Mouse (Mus musculus) CH12.LX (cell line): ENCODE measurements around the gene Atp12a.

Source experiments
- CHD1 ChIP-seq: IDR thresholded peaks from 2 replicates; pipeline ENCODE4 v1.6.1; 2012; ENCODE audit warnings: low read depth, low read length, improper control_type of control experiment, inconsistent platforms
- CTCF ChIP-seq, 2 experiments: IDR thresholded peaks in 1 of 2; conservative IDR thresholded peaks in 1 of 2; 2 replicates each; pipeline ENCODE4 v1.5.1; 2011 to 2012; ENCODE audit warnings: low read depth in 2 of 2, low read length in 2 of 2, improper control_type of control experiment in 1 of 2, inconsistent platforms in 1 of 2, mild to moderate bottlenecking in 1 of 2, moderate library complexity in 1 of 2
- JUN ChIP-seq: IDR thresholded peaks from 2 replicates; pipeline ENCODE4 v1.6.1; 2011; ENCODE audit warnings: low read depth, mild to moderate bottlenecking, low read length, improper control_type of control experiment, moderate library complexity; ENCODE audit not compliant: insufficient read depth
- MAFK ChIP-seq: IDR thresholded peaks from 2 replicates; pipeline ENCODE4 v1.6.1; 2011; ENCODE audit warnings: low read length, improper control_type of control experiment; ENCODE audit not compliant: insufficient replicate concordance
- MEF2A ChIP-seq: IDR thresholded peaks from 2 replicates; pipeline ENCODE4 v1.6.1; 2014; ENCODE audit warnings: low read depth, mild to moderate bottlenecking, inconsistent platforms, low read length, improper control_type of control experiment, borderline replicate concordance
- POLR2A ChIP-seq: IDR thresholded peaks from 2 replicates; pipeline ENCODE4 v1.6.1; 2011; ENCODE audit warnings: low read depth, mild to moderate bottlenecking, improper control_type of control experiment, low read length
- TBP ChIP-seq: conservative IDR thresholded peaks from 2 replicates; pipeline ENCODE4 v1.6.1; 2011; ENCODE audit warnings: low read depth, low read length, improper control_type of control experiment

DNA sequence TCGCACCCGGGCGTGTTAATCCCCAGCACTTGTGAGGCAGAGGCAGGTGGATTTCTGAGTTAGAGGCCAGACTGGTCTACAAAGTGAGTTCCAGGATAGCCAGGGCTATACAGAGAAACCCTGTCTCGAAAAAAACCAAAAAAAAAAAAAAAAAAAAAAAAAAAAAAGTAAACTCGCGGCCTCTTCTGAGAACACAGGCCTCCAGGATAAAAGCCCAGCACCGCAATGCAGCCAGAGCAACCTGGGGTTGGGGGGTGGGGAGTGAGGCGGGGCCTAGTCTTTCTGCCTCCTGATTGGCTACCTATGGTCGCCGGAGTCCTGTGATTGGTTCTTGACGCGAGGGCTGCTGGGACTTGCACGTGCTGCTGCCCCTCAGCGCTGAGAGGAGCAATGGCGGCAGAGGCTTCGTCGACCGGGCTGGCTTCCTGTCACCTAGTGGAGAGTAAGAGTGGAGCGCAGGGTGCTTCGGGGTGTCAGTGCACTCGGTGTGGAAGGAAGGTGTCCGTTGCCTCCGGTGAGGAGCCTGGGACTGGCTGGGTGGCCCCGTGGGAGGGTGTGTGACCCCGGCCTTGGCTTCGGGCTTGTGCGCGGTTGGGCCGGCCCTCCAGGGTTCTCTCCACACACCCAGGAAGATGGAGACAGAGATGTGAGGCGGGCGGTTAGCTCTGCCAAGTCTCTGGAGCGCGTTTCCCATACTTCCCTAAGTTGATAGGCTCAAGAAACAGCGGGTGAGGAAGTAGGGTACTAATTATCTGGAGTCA lies 37.6 kb downstream of the Atp12a start, which contains the start of gene Rnf17:
- TF ChIP-seq MEF2A (no peak), CTCF (conservative IDR thresholded peaks at IDR 0.05 in 1 of 2, IDR thresholded peaks at IDR 0.05 in 1 of 2; ENCODE audit: low read depth in 2 of 2, low read length in 2 of 2) (no peak), POLR2A (no peak), MAFK (no peak), JUN (no peak), CHD1 (no peak), TBP (no peak)
